Mouse (Mus musculus): ENCODE measurements around the gene Runx1.

- TF ChIP-seq CTCF (IDR thresholded peaks at IDR 0.05; ENCODE audit: low read depth) (no peak), EP300 (IDR thresholded peaks at IDR 0.05; ENCODE audit: low read depth) (peak; percentile 92)
Measured at GRCm38 (mm10) chr16:92764741-92765396, 61.1 kb downstream of the Runx1 start.

Measured in liver, postnatal 0 days (tissue).